Mouse (Mus musculus): ENCODE measurements at regions not wholly inside any gene's neighbourhood (a gene's known extent, or its start where the extent isn't known, plus 50 kb on each side); places are given as distances from the start of the nearest gene placed in this dataset.

DNA sequence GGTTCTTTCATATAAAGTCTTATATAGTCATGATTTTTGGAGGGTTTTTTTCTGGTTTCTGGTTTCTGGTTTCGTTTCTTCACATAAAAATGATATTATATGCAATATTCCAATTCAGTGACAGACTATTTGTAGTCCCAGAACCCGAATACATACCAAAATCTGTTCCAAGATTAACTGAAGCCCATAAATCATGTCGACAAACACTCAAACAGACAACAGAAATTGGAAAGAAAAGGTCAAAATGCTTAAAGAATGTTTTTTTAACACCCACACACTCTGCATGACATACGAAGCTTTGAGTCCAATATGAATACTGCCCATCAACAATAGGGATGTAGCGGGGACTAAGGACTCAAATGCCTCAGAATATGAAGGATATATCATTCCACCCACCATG lies 148.0 kb downstream of the Postn start:
- no peak for TF ChIP-seq CTCF (conservative IDR thresholded peaks at IDR 0.05)
- Histone ChIP-seq H3K4me3 (no peak overlapping the region), H3K27ac (no peak overlapping the region)
- no peak for DNase-seq (ENCODE audit: low spot score in 2 of 2)

DNA sequence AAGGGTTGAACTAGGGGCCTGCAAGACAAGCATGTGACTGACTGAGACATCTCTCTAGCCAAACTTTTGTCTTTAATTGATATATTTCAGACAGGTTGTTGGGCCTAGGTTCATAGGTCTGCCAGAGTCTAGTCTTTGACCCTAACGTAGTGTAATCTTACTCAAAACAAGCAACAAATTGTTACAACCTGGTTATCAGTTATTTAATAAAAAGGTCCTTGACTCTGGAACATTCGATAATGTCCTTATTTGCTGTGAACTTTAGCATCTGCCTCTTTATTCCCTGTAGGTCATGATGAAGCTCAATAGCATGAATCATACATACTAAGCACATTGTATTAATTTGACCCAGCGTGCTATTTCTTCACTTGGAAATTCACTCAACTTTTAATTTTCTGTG lies 156.3 kb downstream of the Postn start:
- H3K4me3 ChIP-seq, result no peak overlapping the region
- DNase-seq (ENCODE audit: low spot score in 2 of 2), result no peak
- H3K27ac ChIP-seq, result no peak overlapping the region
- TF ChIP-seq CTCF (conservative IDR thresholded peaks at IDR 0.05), result no peak

DNA sequence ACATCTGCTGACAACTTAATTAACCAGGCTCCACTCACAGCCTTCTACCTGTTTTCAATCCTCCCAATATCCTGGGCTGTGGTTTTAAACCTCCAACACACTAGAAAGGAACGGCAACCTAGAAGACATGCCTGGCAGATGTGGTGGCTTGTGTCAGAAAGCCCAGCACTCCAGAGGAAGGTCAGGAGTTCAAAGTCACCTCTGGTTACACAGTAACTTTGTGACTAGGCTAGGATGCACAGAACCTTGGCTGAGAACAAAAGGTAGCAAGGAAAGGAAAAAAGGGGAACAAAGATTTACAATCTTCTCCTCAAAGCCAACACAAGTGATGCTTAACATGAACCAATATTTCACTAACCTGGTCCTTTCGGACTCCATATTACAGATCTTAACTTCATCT lies 161.8 kb downstream of the Postn start:
- DNase-seq (ENCODE audit: low spot score in 2 of 2), result no peak
- no peak for TF ChIP-seq CTCF (conservative IDR thresholded peaks at IDR 0.05)

DNA sequence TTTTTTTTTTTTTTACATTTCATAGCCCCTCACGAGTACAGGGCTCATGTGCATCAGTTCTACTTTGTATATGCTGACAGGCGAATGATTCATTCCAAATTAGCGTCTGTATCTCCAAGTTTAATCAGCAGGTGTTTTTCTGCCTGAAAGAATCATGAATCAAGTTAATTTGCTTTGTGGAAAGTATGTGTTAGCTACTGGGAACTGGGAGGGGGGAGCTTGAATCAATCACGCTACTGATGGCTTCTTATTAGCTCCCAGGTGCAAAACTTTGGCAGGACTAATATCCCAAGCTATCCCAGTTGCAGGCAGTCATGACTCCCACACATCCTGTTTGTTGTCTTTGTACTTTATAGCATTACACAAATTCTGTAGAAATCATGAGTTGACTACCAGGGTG lies 165.7 kb downstream of the Postn start:
- no peak overlapping the region for H3K4me3 ChIP-seq
- no peak overlapping the region for H3K27ac ChIP-seq
- DNase-seq (ENCODE audit: low spot score in 2 of 2), result no peak
- no peak for TF ChIP-seq CTCF (conservative IDR thresholded peaks at IDR 0.05)

More for the DNA sequence above, 161.8 kb downstream of the Postn start:
- no peak overlapping the region for H3K27ac ChIP-seq
- no peak overlapping the region for H3K4me3 ChIP-seq

DNA sequence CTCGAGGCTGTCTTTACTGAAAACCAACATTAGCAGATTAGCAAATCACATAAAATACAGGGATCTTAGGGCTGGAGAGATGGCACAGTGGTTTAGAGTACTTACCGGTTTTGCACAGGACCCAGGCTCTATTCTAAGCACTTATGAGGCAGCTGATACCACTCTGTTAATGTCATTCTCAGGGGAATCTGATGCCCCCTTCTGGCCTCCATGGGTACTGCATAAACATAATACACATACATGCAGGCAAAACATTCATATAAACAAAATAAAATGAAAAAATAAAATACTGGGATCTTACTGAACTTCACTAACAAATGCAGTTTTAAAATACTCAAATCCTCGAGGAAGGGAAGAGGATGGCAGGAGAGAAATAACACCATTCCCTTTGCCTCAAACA lies 164.3 kb upstream of the Supt20 start:
- DNase-seq (ENCODE audit: low spot score in 2 of 2), result no peak
- H3K4me3 ChIP-seq, result no peak overlapping the region
- TF ChIP-seq CTCF (conservative IDR thresholded peaks at IDR 0.05), result peak; percentile 61
- H3K27ac ChIP-seq, result no peak overlapping the region

DNA sequence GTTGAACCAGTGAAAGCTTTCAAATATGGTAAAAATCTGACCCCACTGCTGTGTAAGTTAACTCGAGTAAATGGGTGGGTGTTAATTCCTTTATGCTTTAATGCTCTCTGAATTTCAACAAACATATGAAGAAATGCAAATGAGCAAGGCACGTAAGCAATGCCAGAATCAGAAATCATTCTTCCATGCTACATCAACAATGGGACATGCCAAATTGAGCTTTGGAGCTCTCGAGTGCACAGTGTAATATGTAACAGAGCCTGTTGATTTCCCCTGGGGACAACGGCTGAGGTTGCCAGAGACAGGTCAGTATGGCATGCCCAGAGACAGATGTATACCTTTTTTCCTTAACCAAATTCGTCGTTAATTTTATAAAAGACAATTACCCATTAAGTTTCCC lies 162.4 kb upstream of the Supt20 start:
- Histone ChIP-seq H3K4me3 (no peak overlapping the region), H3K27ac (no peak overlapping the region)
- DNase-seq (ENCODE audit: low spot score in 2 of 2), result no peak
- TF ChIP-seq CTCF (conservative IDR thresholded peaks at IDR 0.05), result no peak

DNA sequence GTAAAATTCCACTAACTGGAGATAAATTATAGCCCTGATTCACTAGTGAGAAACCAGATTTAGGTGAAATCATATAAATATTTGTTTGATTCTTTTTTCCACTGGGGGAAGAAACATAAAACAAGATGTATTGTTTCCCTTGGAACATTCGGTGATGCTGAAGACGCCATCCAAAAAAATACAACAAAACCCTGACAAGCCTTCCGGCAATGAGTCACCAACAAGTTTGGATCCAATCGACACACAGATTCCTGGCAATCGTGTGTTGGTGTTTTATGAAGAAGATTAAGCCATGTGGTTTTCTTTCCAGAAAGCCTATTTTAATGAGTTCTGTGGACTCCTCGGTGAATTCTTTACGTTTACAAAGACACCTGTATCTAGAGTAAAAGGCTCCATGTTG lies 157.2 kb upstream of the Supt20 start:
- Histone ChIP-seq H3K4me3 (no peak overlapping the region), H3K27ac (no peak overlapping the region)
- no peak for TF ChIP-seq CTCF (conservative IDR thresholded peaks at IDR 0.05)
- peak in 1 of 2 experiments; percentile 22 for DNase-seq (ENCODE audit: low spot score in 2 of 2)

DNA sequence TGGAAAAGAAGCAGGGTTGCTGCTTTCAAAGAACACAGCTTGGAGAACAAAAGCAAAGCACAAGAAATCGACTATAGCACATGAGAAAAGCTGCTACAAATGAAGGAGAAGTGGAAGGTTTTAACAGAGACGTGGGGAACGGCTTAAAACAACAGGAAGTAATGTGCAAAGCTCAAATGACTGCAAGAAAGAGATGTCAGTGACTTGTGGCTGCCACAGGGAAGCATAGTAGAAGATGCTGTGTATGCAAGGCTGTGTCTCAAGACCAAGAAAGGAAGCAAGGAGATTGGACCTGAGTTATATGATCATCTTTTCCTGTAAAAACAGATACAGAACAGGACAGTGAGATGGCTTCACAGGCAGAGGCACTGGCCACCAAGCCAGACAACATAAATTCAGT lies 154.6 kb upstream of the Supt20 start:
- no peak for DNase-seq (ENCODE audit: low spot score in 2 of 2)
- no peak overlapping the region for H3K27ac ChIP-seq
- H3K4me3 ChIP-seq, result no peak overlapping the region
- TF ChIP-seq CTCF (conservative IDR thresholded peaks at IDR 0.05), result no peak

DNA sequence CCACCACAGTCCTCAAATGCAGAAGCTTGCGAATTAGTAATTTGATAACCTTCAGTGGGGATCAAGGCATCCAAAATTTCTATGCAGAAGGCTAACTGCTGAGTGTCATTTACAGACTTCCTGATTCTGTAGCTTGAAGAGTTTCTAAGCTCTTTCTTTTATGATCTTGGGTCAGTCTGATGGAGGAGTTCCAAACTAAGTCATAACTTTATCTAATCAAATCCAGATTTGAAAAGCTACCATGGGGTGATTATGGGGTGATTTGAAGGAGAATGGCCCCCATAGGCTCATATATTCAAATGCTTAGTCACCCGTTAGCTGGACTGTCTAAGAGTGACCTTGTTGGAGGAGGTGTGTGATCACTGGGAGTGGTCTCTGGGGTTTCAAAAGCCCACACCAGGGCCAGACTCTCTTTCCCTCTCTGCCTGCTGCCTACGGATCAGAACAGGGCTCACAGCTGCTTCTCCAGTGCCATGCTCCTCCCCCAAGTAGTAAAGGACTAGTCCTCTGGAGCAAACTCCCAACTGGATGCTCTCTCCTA lies 152.0 kb upstream of the Supt20 start:
- DNase-seq (ENCODE audit: low spot score in 2 of 2), result no peak
- no peak overlapping the region for H3K27ac ChIP-seq
- H3K4me3 ChIP-seq, result no peak overlapping the region
- TF ChIP-seq CTCF (conservative IDR thresholded peaks at IDR 0.05), result no peak

DNA sequence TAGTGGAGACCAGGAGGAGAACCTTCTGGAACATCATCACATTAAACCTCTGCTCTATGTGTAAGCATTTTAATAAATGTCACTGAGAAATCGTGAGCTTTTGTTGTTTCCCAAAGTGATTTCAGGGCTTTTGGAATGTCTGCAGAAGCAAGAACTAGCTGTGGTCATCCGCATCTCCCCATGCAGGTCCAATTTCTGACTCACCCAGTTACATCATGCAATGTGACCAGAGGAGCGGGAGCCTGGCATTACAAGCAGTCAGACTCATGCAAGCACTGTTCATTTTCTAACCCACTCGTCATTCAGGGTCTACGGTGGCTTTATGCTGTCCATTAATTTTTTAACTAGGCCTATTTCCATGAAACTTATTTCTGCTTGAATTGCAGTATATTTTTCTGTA lies 151.2 kb upstream of the Supt20 start:
- Histone ChIP-seq H3K4me3 (no peak overlapping the region), H3K27ac (no peak overlapping the region)
- no peak for DNase-seq (ENCODE audit: low spot score in 2 of 2)
- TF ChIP-seq CTCF (conservative IDR thresholded peaks at IDR 0.05), result no peak

DNA sequence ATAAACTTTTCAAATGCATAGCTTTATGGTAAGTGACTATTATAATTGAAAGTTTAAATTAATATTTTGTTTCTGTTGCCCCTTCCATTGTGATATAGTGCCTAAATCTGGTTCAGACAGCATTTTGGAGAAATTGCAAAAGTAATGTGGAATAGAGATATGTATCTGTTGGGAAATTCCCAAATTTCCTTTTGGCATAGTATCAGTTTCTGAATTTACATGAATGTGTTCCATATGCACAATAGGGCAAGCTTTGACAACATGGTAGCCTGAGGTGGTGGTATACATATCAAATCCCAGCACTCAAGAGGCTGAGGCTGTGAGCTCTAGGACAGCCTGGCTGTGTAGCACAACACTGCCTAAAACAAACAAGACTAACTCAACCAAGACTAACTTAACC lies 147.2 kb upstream of the Supt20 start:
- no peak for TF ChIP-seq CTCF (conservative IDR thresholded peaks at IDR 0.05)
- no peak for DNase-seq (ENCODE audit: low spot score in 2 of 2)
- H3K4me3 ChIP-seq, result no peak overlapping the region
- no peak overlapping the region for H3K27ac ChIP-seq

DNA sequence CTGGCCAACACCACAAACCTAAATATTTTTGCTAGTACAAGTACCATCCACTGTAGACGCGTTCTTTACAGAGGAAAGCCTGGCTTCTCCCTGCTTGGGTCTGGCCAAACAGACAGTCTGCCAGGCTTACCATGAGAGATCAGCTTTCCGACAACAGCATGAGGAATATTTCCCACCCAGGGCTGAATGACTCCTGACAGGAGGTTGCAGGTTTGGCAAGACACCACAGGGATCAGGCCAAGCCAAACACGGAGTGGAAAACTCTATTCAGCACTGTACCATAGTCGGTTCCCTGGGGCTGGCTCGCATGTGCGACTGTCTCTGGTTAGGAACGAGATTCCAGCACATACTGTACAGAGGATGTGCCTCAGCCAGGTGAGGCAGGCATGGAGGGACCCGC lies 140.7 kb upstream of the Supt20 start:
- Histone ChIP-seq H3K4me3 (no peak overlapping the region), H3K27ac (no peak overlapping the region)
- DNase-seq (ENCODE audit: low spot score in 2 of 2), result no peak
- TF ChIP-seq CTCF (conservative IDR thresholded peaks at IDR 0.05), result no peak

DNA sequence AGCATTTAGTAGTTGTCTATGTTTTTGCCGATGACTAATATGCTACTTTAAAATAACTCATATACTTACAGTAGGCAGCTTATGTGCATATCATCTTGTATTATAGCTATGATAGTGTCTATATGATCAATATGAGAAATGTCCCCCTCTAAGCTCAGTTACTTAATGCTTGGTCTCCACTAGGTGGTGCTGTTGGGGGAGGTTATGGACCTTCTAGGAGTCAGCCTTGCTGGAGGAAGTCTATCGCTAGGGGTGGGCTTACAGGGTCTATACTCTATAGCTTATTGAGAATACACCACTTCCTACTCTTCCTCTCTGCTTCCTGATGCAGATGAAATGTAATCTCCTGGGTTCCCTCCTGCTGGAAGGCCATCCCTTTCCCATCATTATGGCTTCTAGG lies 136.7 kb upstream of the Supt20 start:
- Histone ChIP-seq H3K4me3 (no peak overlapping the region), H3K27ac (no peak overlapping the region)
- TF ChIP-seq CTCF (conservative IDR thresholded peaks at IDR 0.05), result peak; percentile 25; the same call in 1 of the 2 replicates
- no peak for DNase-seq (ENCODE audit: low spot score in 2 of 2)

DNA sequence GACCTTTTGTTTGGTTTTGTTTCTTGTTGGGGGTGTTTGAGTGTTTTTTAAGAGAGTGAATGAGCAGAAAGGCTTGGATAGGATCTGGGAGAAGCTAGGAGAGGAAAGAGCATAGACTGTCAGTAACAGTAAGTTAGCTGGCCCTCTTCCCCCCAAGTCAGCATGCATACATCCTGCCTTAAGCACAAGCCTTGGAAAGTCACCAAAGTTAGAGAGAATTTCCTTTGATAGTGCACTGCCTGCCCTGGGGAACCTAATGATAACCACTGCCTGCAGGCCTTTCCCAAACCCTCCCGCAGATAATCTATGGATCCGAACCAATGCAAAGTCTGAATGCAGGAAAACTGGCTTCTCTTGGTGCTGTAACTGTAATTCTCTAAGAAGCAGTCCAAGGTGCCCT lies 133.6 kb upstream of the Supt20 start:
- Histone ChIP-seq H3K27ac (no peak overlapping the region), H3K4me3 (no peak overlapping the region)
- no peak for TF ChIP-seq CTCF (conservative IDR thresholded peaks at IDR 0.05)
- no peak for DNase-seq (ENCODE audit: low spot score in 2 of 2)

DNA sequence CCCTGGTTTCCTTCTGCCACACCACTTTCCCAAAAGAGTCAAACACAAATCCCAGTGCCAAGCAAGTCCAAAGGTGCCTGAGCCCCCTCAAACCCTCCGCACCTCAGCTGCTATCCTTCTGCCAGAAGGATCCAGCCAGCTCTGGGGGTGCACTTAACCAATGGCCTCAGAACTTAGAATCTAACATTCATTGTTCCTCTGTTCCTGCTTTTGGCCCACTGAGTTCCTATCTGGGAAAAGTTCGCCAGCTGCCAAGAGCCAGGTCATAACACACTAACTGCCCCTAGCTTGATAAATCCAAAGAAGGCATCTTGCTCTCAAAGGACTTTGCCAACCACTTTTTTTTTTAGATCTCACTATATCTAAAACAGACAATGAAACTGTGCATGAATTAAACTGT lies 133.1 kb upstream of the Supt20 start:
- no peak for DNase-seq (ENCODE audit: low spot score in 2 of 2)
- H3K27ac ChIP-seq, result no peak overlapping the region
- no peak overlapping the region for H3K4me3 ChIP-seq
- TF ChIP-seq CTCF (conservative IDR thresholded peaks at IDR 0.05), result no peak
